Mouse (Mus musculus): ENCODE measurements around the gene Parp16. TPM values are rescaled to one million over a fixed set of nuclear protein-coding genes. Genes with fewer than 3 reads are reported as not detected.

Parp16 gene
- total RNA-seq (2017): 2.0 and 3.1 TPM in 2 replicates

- ATAC-seq (replicated peaks; ENCODE audit: low read depth, poor library complexity, severe bottlenecking): no peak
Measured at GRCm38 (mm10) chr9:65195053-65195452, at the start of gene Parp16. TSS of gene Parp16 (plus strand) at chr9:65195353.

- ATAC-seq (replicated peaks; ENCODE audit: low read depth, poor library complexity, severe bottlenecking): no peak
Measured at GRCm38 (mm10) chr9:65146001-65146400, 49.2 kb upstream of the Parp16 start.

- no peak for ATAC-seq (replicated peaks; ENCODE audit: low read depth, poor library complexity, severe bottlenecking)
Measured at GRCm38 (mm10) chr9:65148507-65148906, 46.6 kb upstream of the Parp16 start.

GRCm38 (mm10) chr9:65152711-65153330 is 42.3 kb upstream of the Parp16 start:
- ATAC-seq (replicated peaks; ENCODE audit: low read depth, poor library complexity, severe bottlenecking): no peak

GRCm38 (mm10) chr9:65153331-65153711 is 41.8 kb upstream of the Parp16 start:
- ATAC-seq (replicated peaks; ENCODE audit: low read depth, poor library complexity, severe bottlenecking): no peak

- no peak for ATAC-seq (replicated peaks; ENCODE audit: low read depth, poor library complexity, severe bottlenecking)
Measured at GRCm38 (mm10) chr9:65154692-65155455, 40.3 kb upstream of the Parp16 start.

- ATAC-seq (replicated peaks; ENCODE audit: low read depth, poor library complexity, severe bottlenecking): no peak
Measured at GRCm38 (mm10) chr9:65156604-65157003, 38.5 kb upstream of the Parp16 start.

GRCm38 (mm10) chr9:65157631-65158030 is 37.5 kb upstream of the Parp16 start:
- ATAC-seq (replicated peaks; ENCODE audit: low read depth, poor library complexity, severe bottlenecking): no peak

- ATAC-seq (replicated peaks; ENCODE audit: low read depth, poor library complexity, severe bottlenecking): no peak
Measured at GRCm38 (mm10) chr9:65161188-65161587, 34.0 kb upstream of the Parp16 start.

GRCm38 (mm10) chr9:65161881-65162280 is 33.3 kb upstream of the Parp16 start:
- ATAC-seq (replicated peaks; ENCODE audit: low read depth, poor library complexity, severe bottlenecking): no peak

GRCm38 (mm10) chr9:65162711-65163639 is 32.2 kb upstream of the Parp16 start:
- ATAC-seq (replicated peaks; ENCODE audit: low read depth, poor library complexity, severe bottlenecking): no peak

GRCm38 (mm10) chr9:65164870-65165269 is 30.3 kb upstream of the Parp16 start:
- peak; percentile 62; the same call in 1 of the 2 replicates for ATAC-seq (replicated peaks; ENCODE audit: low read depth, poor library complexity, severe bottlenecking)

GRCm38 (mm10) chr9:65166386-65166785 is 28.8 kb upstream of the Parp16 start:
- ATAC-seq (replicated peaks; ENCODE audit: low read depth, poor library complexity, severe bottlenecking): no peak

GRCm38 (mm10) chr9:65168534-65168933 is 26.6 kb upstream of the Parp16 start:
- no peak for ATAC-seq (replicated peaks; ENCODE audit: low read depth, poor library complexity, severe bottlenecking)

- no peak for ATAC-seq (replicated peaks; ENCODE audit: low read depth, poor library complexity, severe bottlenecking)
Measured at GRCm38 (mm10) chr9:65168952-65169351, 26.2 kb upstream of the Parp16 start.

GRCm38 (mm10) chr9:65172654-65173053 is 22.5 kb upstream of the Parp16 start:
- no peak for ATAC-seq (replicated peaks; ENCODE audit: low read depth, poor library complexity, severe bottlenecking)

- ATAC-seq (replicated peaks; ENCODE audit: low read depth, poor library complexity, severe bottlenecking): no peak
Measured at GRCm38 (mm10) chr9:65175234-65175938, 19.8 kb upstream of the Parp16 start.

- ATAC-seq (replicated peaks; ENCODE audit: low read depth, poor library complexity, severe bottlenecking): no peak
Measured at GRCm38 (mm10) chr9:65175939-65176871, 18.9 kb upstream of the Parp16 start.

- ATAC-seq (replicated peaks; ENCODE audit: low read depth, poor library complexity, severe bottlenecking): no peak
Measured at GRCm38 (mm10) chr9:65177497-65177896, 17.7 kb upstream of the Parp16 start.
